Comparison of ENCODE assay signal across 8 mouse cellular contexts in the genomic region with DNA sequence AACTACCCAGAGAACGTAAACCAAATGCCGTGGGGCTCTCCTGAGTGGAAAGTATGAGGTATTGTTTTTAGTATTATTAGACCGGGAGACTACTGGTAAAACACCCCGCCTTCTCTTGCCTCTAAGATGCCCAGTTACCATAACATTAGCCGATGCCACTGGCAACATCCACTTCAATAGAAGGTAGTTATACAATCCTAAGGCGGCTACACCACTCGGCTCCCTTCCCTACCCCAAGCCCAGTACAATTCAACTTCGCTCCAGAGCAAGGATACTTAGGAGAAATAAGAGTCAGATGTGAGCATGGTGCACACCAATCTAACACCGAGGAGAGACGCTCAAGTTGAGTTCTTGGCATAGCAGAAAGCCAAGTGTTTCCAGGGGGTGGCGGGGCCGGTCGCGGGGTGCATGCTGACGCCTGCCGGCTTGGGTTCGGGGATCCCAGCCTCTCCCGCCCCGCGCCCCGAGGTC. TPM values are rescaled to one million over a fixed set of nuclear protein-coding genes. Genes with fewer than 3 reads are reported as not detected.
A peak's percentile ranks its signal among the peaks of the same experiment; 100 is the strongest.
DNase-seq lines count a peak whose midpoint lies in the region; ATAC-seq and TF ChIP-seq lines count a peak whose summit lies in the region.

No protein-coding gene starts in this region.

- no peak for TF ChIP-seq EP300 in liver, embryonic 14.5 days (IDR thresholded peaks at IDR 0.05; ENCODE audit: low read depth)

- H3K4me2 ChIP-seq in forebrain, embryonic 16.5 days (ENCODE audit: low read length), result peak overlapping the region; percentile 72
- peak overlapping the region; percentile 65 for H3K4me2 ChIP-seq in liver, embryonic 14.5 days (ENCODE audit: low read depth)
- peak overlapping the region; percentile 70 for H3K4me2 ChIP-seq in stomach, embryonic 16.5 days (ENCODE audit: low read depth, low read length)

- peaks cover 5% of the 10 kb centered on the region; the same call in 1 of the 2 replicates for H3K4me1 ChIP-seq in liver, adult 2 months (ENCODE audit: control insufficient read depth, insufficient read depth, low read length)
- peaks cover 20% of the 10 kb centered on the region for H3K4me1 ChIP-seq in forebrain, embryonic 16.5 days (replicated peaks; ENCODE audit: control insufficient read depth, insufficient read depth, low read length)
- H3K4me1 ChIP-seq in liver, embryonic 14.5 days (replicated peaks; ENCODE audit: control insufficient read depth in 2 of 2, insufficient read depth in 2 of 2, low read length in 1 of 2), result no peaks in the 10 kb centered on the region
- peaks cover 17% of the 10 kb centered on the region for H3K4me1 ChIP-seq in stomach, embryonic 16.5 days (ENCODE audit: control insufficient read depth, insufficient read depth, low read length)

- H3K79me2 ChIP-seq in liver, adult 2 months (ENCODE audit: control insufficient read depth, insufficient read depth, low read length), result no peaks in the 10 kb centered on the region

- peak overlapping the region; percentile 70 for H3K4me3 ChIP-seq in liver, adult 2 months (ENCODE audit: insufficient read depth, low read depth, low read length)
- peak overlapping the region; percentile 70 for H3K4me3 ChIP-seq in forebrain, embryonic 16.5 days (replicated peaks; ENCODE audit: low read length)
- H3K4me3 ChIP-seq in liver, embryonic 14.5 days (ENCODE audit: insufficient read depth in 1 of 2, low read depth in 2 of 2, low read length in 2 of 2), result peak overlapping the region; percentile 55 to 57
- H3K4me3 ChIP-seq in stomach, embryonic 16.5 days (replicated peaks; ENCODE audit: low read length), result peak overlapping the region; percentile 60

- TF ChIP-seq CTCF in liver, adult 2 months (IDR thresholded peaks at IDR 0.05; ENCODE audit: low read depth, low read length), result no peak
- no peak for TF ChIP-seq CTCF in liver, embryonic 14.5 days (IDR thresholded peaks at IDR 0.05; ENCODE audit: low read depth)

- H3K36me3 ChIP-seq in liver, adult 2 months (ENCODE audit: control insufficient read depth, insufficient read depth, low read length), result no peaks in the 10 kb centered on the region
- H3K36me3 ChIP-seq in forebrain, embryonic 16.5 days (ENCODE audit: control insufficient read depth, insufficient read depth), result no peaks in the 10 kb centered on the region
- H3K36me3 ChIP-seq in liver, embryonic 14.5 days (replicated peaks; ENCODE audit: control insufficient read depth, insufficient read depth, low read depth), result no peaks in the 10 kb centered on the region
- H3K36me3 ChIP-seq in stomach, embryonic 16.5 days (ENCODE audit: control insufficient read depth, insufficient read depth, low read length), result no peaks in the 10 kb centered on the region

- H3K9me3 ChIP-seq in forebrain, embryonic 16.5 days (ENCODE audit: control insufficient read depth, low read length), result no peaks in the 10 kb centered on the region
- H3K9me3 ChIP-seq in liver, embryonic 14.5 days (ENCODE audit: control insufficient read depth, low read length), result no peaks in the 10 kb centered on the region
- no peaks in the 10 kb centered on the region for H3K9me3 ChIP-seq in stomach, embryonic 16.5 days (replicated peaks; ENCODE audit: control insufficient read depth, low read length)

- no peaks in the 10 kb centered on the region; the same call in 1 of the 2 replicates for H3K27me3 ChIP-seq in liver, adult 2 months (ENCODE audit: control insufficient read depth, insufficient read depth, low read length)
- H3K27me3 ChIP-seq in forebrain, embryonic 16.5 days (replicated peaks; ENCODE audit: control insufficient read depth, insufficient read depth, low read length), result 0 out of 2 replicates have a peak, but pooled peaks cover 8% of the 10 kb centered on the region
- H3K27me3 ChIP-seq in liver, embryonic 14.5 days (ENCODE audit: control insufficient read depth, insufficient read depth, low read length), result peaks cover 49% of the 10 kb centered on the region
- peaks cover 4% of the 10 kb centered on the region; the same call in 1 of the 2 replicates for H3K27me3 ChIP-seq in stomach, embryonic 16.5 days (ENCODE audit: control insufficient read depth, insufficient read depth, low read length)

- WGBS in liver, adult 2 months, result 7% methylated on average over 21 of the region's 21 CpGs
- WGBS in forebrain, embryonic 16.5 days, result 1% methylated on average over 21 of the region's 21 CpGs
- 3% methylated on average over 21 of the region's 21 CpGs for WGBS in liver, embryonic 14.5 days (ENCODE audit: insufficient replicate concordance)
- 2% methylated on average over 21 of the region's 21 CpGs for WGBS in stomach, embryonic 16.5 days

- H3K27ac ChIP-seq in liver, adult 2 months (replicated peaks; ENCODE audit: insufficient read depth, low read depth, low read length), result no peak overlapping the region
- no peak overlapping the region for H3K27ac ChIP-seq in forebrain, embryonic 16.5 days (ENCODE audit: low read length)
- H3K27ac ChIP-seq in liver, embryonic 14.5 days, result no peak overlapping the region
- peak overlapping the region; percentile 14 for H3K27ac ChIP-seq in stomach, embryonic 16.5 days (ENCODE audit: low read length)

- ATAC-seq in forebrain, embryonic 16.5 days, result peak; percentile 47; the same call in 1 of the 2 replicates
- no peak for ATAC-seq in liver, embryonic 14.5 days (ENCODE audit: insufficient read depth)
- ATAC-seq in stomach, embryonic 16.5 days (ENCODE audit: insufficient read depth, low FRiP score), result peak; percentile 15; the same call in 1 of the 2 replicates

- H3K9ac ChIP-seq in liver, adult 2 months (ENCODE audit: low read depth, low read length), result peak overlapping the region; percentile 78
- H3K9ac ChIP-seq in forebrain, embryonic 16.5 days (replicated peaks; ENCODE audit: low read depth, low read length), result peak overlapping the region; percentile 70
- 0 out of 2 replicates have a peak overlapping the region, but pooled peaks have one; percentile 18 for H3K9ac ChIP-seq in liver, embryonic 14.5 days (replicated peaks)
- peak overlapping the region; percentile 87 for H3K9ac ChIP-seq in stomach, embryonic 16.5 days (ENCODE audit: low read length)

- TF ChIP-seq POLR2A in liver, adult 2 months (IDR thresholded peaks at IDR 0.05; ENCODE audit: extremely low read depth, insufficient read depth, low read length), result no peak

- DNase-seq in liver, adult 2 months (ENCODE audit: extremely low read depth, low read depth, low spot score), result no peak
- DNase-seq in liver, result no peak
- peak; percentile 60 for DNase-seq in R1 (ENCODE audit: low read depth, low spot score)
- DNase-seq in liver, embryonic 14.5 days (ENCODE audit: low read depth in 3 of 3, low spot score in 3 of 3), result no peak
- DNase-seq in thymus, postnatal 0 days (ENCODE audit: low spot score), result no peak
- no peak for DNase-seq in frontal cortex, postnatal 14 days (ENCODE audit: low spot score in 2 of 2)

RNA-seq across cellular contexts. Expression of gene Dusp14, which starts 1.3 kb away (rescaled TPM):
- 0.83 and 0.87 TPM in 2 replicates for total RNA-seq in liver, adult 2 months (2014; rRNA removed)
- 4.4 and 4.5 TPM in 2 replicates for polyA plus RNA-seq in liver, adult 2 months (2012; rRNA removed)
- 28.0 and 30.0 TPM in 2 replicates for polyA plus RNA-seq in forebrain, embryonic 16.5 days (2015; fragmentation: Nextera tagmentation; extraction: Ambion mirVana)
- 0.60 and 0.61 TPM in 2 replicates for polyA plus RNA-seq in liver, embryonic 14.5 days (2012; rRNA removed)
- 1.1 and 1.2 TPM in 2 replicates for polyA plus RNA-seq in liver, embryonic 14.5 days (2014; fragmentation: Nextera tagmentation; extraction: Ambion mirVana)
- 19.4 and 24.0 TPM in 2 replicates for polyA plus RNA-seq in stomach, embryonic 16.5 days (2015; fragmentation: Nextera tagmentation; extraction: Ambion mirVana)
- polyA plus RNA-seq in thymus, postnatal 0 days (2015; fragmentation: Nextera tagmentation; extraction: Ambion mirVana), result 12.8 and 13.6 TPM in 2 replicates

Comparison
In these comparisons a context has a peak if more than half of its experiments do, and no peak if none do; other contexts are left out.
1. H3K9ac ChIP-seq: peak in every context shown above with its lines; median percentile 87 in stomach, embryonic 16.5 days; 78 in liver, adult 2 months; 70 in forebrain, embryonic 16.5 days; 18 in liver, embryonic 14.5 days.